Mouse (Mus musculus): ENCODE results near the gene Vwa3a. TPM values are rescaled to one million over a fixed set of nuclear protein-coding genes. Genes with fewer than 3 reads are reported as not detected.
A peak's percentile ranks its signal among the peaks of the same experiment; 100 is the strongest.

The Vwa3a gene
- polyA plus RNA-seq, 1 experiment from 2014 or later, result 0.44 TPM

DNA sequence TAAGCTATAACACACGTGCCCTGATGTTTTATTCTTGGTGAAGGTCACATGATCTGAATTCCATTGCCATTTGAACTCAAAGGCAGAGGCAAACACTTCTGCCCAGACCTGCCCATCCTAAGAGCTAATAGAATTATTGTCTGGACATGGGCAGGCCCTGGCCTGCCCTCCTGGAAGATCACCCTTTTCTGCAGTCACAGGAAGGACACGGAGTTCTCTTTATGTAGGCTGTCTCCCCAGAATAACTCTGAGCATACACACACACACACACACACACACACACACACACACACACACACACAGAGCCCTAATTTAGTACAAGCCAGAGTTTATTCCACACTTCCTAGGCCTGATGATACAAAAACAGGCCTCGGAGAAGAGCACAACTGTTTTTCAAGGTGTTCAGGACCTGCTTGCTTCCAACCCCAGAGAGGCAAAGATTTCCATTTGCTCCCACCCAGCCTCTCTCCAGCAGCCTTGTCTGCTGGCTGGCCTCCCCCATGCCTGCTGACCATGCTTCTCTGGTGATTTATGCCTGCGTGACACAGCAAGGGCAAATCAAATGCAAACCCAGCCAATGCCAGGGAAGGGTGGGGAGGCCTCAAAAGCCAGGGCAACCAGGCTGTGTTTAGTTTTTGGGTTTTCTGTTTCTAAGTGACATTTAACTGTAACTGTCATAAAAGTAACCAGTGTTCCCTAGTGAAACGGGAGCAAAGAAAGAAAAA, 99.5 kb downstream of the Vwa3a start:
- 57% methylated on average over 5 of the region's 5 CpGs for WGBS
- Histone ChIP-seq H3K36me3 (ENCODE audit: control insufficient read depth, insufficient read depth, low read length) (no peaks in the 10 kb centered on the region), H3K4me2 (ENCODE audit: low read depth, low read length) (no peak overlapping the region), H3K4me1 (ENCODE audit: control insufficient read depth, insufficient read depth, low read length) (peaks cover 7% of the 10 kb centered on the region; the same call in 1 of the 2 replicates), H3K27me3 (replicated peaks; ENCODE audit: control insufficient read depth, insufficient read depth, low read length) (no peaks in the 10 kb centered on the region), H3K27ac (ENCODE audit: low read length) (no peak overlapping the region), H3K4me3 (ENCODE audit: low read length) (no peak overlapping the region), H3K9ac (ENCODE audit: low read depth, low read length) (no peak overlapping the region), H3K9me3 (ENCODE audit: control insufficient read depth, low read length) (no peaks in the 10 kb centered on the region)
- ATAC-seq, result no peak

DNA sequence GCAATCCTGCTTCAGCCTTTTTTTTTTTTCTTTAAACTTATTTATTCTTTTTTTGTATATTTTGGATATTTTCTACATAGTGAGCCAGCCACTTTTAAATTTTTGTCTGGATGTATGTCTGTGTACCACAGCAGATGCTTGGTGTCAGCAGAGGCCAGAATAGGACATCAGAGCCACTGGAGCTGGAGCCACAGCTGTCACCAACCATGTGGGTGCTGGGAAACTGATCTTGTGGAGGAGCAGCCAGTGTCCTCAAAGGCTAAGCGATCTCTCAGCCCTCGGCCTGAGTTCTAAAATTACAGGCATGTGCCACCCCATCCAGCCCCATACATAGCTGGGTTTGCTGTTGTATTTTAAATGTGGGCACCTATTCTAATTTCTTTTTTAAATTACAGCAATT, 100.7 kb downstream of the Vwa3a start:
- H3K36me3 ChIP-seq (ENCODE audit: control insufficient read depth, insufficient read depth, low read length), result no peaks in the 10 kb centered on the region
- no peak overlapping the region for H3K27ac ChIP-seq (ENCODE audit: low read length)
- no peak overlapping the region for H3K4me2 ChIP-seq (ENCODE audit: low read depth, low read length)
- no peaks in the 10 kb centered on the region for H3K9me3 ChIP-seq (ENCODE audit: control insufficient read depth, low read length)
- WGBS, result 86% methylated on average over 2 of the region's 2 CpGs
- no peak for ATAC-seq
- H3K4me1 ChIP-seq (ENCODE audit: control insufficient read depth, insufficient read depth, low read length), result peaks cover 11% of the 10 kb centered on the region
- no peak overlapping the region for H3K9ac ChIP-seq (ENCODE audit: low read depth, low read length)
- no peak overlapping the region for H3K4me3 ChIP-seq (ENCODE audit: low read length)
- no peaks in the 10 kb centered on the region for H3K27me3 ChIP-seq (replicated peaks; ENCODE audit: control insufficient read depth, insufficient read depth, low read length)

DNA sequence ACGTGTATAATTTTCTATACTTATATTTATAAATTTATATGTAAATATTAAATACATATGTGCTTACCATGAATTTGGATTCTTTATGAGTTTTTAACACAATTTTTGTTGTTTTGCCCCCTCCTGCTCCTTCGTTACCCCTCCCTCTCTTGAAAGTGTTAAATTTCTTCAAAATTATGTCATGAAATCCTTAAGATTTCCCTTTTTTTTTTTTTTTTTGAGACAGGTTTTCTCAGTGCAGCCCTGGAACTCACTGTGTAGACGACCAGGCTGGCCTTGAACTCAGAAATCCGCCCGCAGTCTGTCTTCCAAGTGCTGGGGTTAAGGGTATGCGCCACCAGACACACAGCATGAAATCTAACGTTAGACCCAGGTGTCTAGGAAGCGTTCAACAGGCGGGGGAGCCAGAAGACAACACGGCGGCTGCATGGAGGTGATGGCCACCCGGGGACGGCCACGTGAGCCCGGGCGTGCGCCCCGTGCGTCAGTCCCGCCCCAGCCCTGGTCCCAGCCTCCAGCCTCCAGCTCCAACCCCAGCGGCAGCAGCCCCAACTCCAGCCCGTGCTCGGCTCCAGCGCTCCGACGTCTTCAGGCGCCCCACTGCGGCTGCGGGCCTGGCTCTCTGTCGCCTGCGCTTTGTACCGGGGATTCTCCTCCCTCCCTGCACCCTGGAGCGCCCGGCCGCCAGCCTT, 103.4 kb downstream of the Vwa3a start, which contains the start of gene Eef2k:
TSS of gene Eef2k (plus strand) at position 487 of the 692 bp plus-strand sequence.
- H3K36me3 ChIP-seq (ENCODE audit: control insufficient read depth, insufficient read depth, low read length), result no peaks in the 10 kb centered on the region
- peak within 1 kb of the TSS; percentile 78 for H3K4me2 ChIP-seq (ENCODE audit: low read depth, low read length)
- peaks cover 14% of the 10 kb centered on the region for H3K4me1 ChIP-seq (ENCODE audit: control insufficient read depth, insufficient read depth, low read length)
- H3K4me3 ChIP-seq (ENCODE audit: low read length), result peak within 1 kb of the TSS; percentile 94
- peak; percentile 98 for ATAC-seq
- H3K27me3 ChIP-seq (replicated peaks; ENCODE audit: control insufficient read depth, insufficient read depth, low read length), result no peaks in the 10 kb centered on the region
- peak within 1 kb of the TSS; percentile 99 for H3K27ac ChIP-seq (ENCODE audit: low read length)
- 3% methylated on average over 35 of the region's 35 CpGs for WGBS
- no peaks in the 10 kb centered on the region for H3K9me3 ChIP-seq (ENCODE audit: control insufficient read depth, low read length)
- peak within 1 kb of the TSS; percentile 99 for H3K9ac ChIP-seq (ENCODE audit: low read depth, low read length)

DNA sequence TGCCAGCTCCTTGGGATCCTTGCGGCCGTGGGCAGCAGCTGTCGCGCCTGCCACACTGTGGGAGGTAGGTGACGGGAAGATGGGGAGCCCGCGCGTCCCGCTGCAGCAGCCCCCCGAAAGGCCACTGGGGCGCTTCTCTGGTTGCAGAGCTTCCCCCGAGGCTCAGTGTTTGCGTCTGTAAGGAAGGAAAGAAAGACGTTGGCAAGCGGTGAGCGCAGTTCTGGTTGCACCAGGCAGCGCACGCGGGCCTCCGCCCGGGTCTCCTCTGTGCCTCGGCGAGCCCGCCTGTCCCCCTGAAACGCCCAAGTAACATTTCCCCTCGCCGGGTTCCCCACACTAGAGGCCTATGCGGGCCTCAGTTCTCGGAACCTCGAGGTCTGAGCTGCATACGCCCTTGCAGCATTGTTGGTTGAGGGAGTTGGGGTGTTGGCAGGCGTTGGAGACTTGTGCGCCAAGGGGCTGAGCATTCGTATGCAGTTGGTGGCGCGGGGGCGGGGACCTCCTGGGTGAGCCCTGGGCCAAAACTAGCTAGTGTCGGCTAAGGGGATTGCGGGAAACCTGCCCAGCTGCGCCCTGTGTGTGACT, 104.0 kb downstream of the Vwa3a start:
- WGBS, result under 1% methylated on average over 40 of the region's 40 CpGs
- Histone ChIP-seq H3K4me1 (ENCODE audit: control insufficient read depth, insufficient read depth, low read length) (peaks cover 14% of the 10 kb centered on the region), H3K27me3 (replicated peaks; ENCODE audit: control insufficient read depth, insufficient read depth, low read length) (no peaks in the 10 kb centered on the region), H3K4me3 (ENCODE audit: low read length) (peak overlapping the region; percentile 94), H3K4me2 (ENCODE audit: low read depth, low read length) (peak overlapping the region; percentile 78), H3K9me3 (ENCODE audit: control insufficient read depth, low read length) (no peaks in the 10 kb centered on the region), H3K36me3 (ENCODE audit: control insufficient read depth, insufficient read depth, low read length) (0 out of 2 replicates have a peak, but pooled peaks cover 3% of the 10 kb centered on the region), H3K9ac (ENCODE audit: low read depth, low read length) (peak overlapping the region; percentile 99), H3K27ac (ENCODE audit: low read length) (peak overlapping the region; percentile 99)
- ATAC-seq, result peak; percentile 75

DNA sequence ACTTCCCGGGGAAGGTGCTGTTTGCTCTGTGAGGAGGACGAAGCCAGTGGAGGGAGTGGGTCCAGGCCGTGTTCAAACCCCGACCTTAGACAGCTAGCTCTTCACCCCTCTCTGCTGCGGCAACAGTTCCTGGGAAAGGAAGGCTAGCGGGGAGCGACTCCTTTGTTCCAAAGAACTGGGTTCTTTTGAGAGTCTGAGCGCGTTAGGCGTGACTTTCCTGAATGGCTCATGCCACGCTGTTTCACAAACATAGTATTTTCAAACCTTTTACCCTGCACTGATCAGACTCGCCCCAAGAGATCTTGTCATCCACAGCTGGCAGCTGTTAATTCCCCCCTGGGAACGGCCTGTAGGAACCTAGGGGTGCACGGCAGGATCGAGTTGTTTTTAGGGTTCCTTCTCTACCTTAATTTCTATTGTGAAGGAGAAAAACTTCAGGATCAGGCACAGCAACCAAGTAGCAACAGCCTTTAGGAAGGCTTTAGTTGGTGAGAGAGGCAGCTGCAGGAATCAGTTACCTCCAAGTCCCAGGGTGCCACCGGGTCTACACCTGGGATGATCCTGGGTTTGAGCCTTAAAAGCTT, 104.8 kb downstream of the Vwa3a start:
- Histone ChIP-seq H3K9me3 (ENCODE audit: control insufficient read depth, low read length) (no peaks in the 10 kb centered on the region), H3K4me1 (ENCODE audit: control insufficient read depth, insufficient read depth, low read length) (peaks cover 21% of the 10 kb centered on the region), H3K27ac (ENCODE audit: low read length) (peak overlapping the region; percentile 99), H3K9ac (ENCODE audit: low read depth, low read length) (peak overlapping the region; percentile 99), H3K27me3 (replicated peaks; ENCODE audit: control insufficient read depth, insufficient read depth, low read length) (no peaks in the 10 kb centered on the region), H3K36me3 (ENCODE audit: control insufficient read depth, insufficient read depth, low read length) (0 out of 2 replicates have a peak, but pooled peaks cover 3% of the 10 kb centered on the region), H3K4me2 (ENCODE audit: low read depth, low read length) (peak overlapping the region; percentile 78), H3K4me3 (ENCODE audit: low read length) (peak overlapping the region; percentile 94)
- ATAC-seq, result peak; percentile 16; the same call in 1 of the 2 replicates
- 4% methylated on average over 16 of the region's 16 CpGs for WGBS

DNA sequence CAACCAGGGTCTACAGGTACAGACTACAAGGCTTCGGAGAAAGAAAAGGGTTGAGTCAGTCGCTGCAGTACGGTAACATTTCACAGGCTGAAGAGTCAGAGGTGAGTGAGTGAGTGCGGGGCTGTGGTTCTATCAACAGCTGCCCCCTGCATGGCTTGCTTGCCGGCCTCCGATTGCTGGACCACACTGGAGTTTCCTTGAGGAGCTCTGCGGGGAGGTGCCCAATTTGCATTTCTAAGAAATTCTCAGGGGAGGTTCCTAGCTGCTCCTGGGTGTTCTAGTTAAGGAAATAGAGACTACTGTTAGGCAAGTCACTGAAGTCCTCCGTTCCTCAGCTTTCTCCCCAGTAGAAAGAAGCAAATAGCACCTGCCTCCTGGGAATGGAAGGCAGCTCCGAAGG, 105.6 kb downstream of the Vwa3a start:
- Histone ChIP-seq H3K4me2 (ENCODE audit: low read depth, low read length) (peak overlapping the region; percentile 78), H3K9ac (ENCODE audit: low read depth, low read length) (peak overlapping the region; percentile 99), H3K36me3 (ENCODE audit: control insufficient read depth, insufficient read depth, low read length) (0 out of 2 replicates have a peak, but pooled peaks cover 3% of the 10 kb centered on the region), H3K27me3 (replicated peaks; ENCODE audit: control insufficient read depth, insufficient read depth, low read length) (no peaks in the 10 kb centered on the region), H3K4me1 (ENCODE audit: control insufficient read depth, insufficient read depth, low read length) (peaks cover 25% of the 10 kb centered on the region), H3K4me3 (ENCODE audit: low read length) (peak overlapping the region; percentile 94), H3K27ac (ENCODE audit: low read length) (no peak overlapping the region), H3K9me3 (ENCODE audit: control insufficient read depth, low read length) (no peaks in the 10 kb centered on the region)
- ATAC-seq, result no peak
- 38% methylated on average over 9 of the region's 9 CpGs for WGBS

DNA sequence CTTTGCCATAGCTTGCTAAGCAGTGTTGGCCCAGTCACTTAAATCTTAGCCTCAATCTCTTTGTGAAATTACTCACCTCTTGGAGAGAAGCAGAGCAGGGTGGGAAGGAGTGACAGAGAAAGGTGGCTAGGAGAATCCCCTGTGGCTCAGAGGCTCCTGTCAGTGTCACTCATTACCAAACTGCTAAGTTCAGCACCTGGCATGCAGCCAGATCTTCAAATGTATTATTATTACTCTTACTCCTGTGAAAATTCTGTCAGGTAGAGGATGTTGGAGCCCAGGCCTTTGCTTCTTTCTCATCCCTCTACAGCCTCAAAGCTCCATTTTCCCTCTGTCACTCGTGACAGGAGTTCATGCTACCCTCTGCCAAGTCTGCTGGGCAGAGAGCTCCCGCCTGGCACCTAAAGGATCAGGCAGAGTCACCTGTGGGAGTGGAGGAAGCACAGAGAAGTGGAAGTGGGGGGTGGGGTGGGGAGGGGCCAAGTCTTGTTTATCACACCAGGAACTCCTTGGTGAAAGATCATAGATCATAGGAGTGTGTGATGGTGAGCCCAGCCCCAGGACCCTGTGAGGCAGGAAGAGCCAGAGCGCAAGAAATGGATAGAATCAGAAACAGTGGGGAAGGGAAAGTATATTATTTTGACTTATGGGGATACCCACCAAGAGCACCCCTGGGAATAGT, 109.9 kb downstream of the Vwa3a start:
- Histone ChIP-seq H3K27ac (ENCODE audit: low read length) (peak overlapping the region; percentile 4; the same call in 1 of the 2 replicates), H3K9ac (ENCODE audit: low read depth, low read length) (no peak overlapping the region)
- 63% methylated on average over 3 of the region's 3 CpGs for WGBS

DNA sequence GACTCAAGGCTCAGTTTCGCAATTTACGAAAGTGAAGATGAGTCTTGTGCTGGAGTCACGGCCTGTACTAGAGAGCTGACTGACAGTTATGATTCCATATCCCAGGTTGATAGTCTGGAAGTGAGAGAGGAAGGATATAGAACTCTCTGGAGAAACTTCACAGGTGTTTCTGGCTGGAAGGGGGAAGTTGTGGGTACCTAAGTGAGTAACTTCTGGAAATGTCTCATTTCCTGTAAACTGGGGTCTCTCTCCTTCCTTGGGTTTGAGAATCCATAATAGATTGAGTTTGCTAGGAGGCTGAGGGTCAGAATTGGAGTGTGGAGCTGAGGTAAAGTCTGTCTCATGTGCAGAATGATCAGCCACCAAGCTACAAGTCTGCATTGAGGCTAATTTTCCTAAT, 111.0 kb downstream of the Vwa3a start:
- ATAC-seq, result no peak
- no peaks in the 10 kb centered on the region for H3K27me3 ChIP-seq (replicated peaks; ENCODE audit: control insufficient read depth, insufficient read depth, low read length)
- H3K9me3 ChIP-seq (ENCODE audit: control insufficient read depth, low read length), result no peaks in the 10 kb centered on the region
- no peak overlapping the region for H3K4me3 ChIP-seq (ENCODE audit: low read length)
- peaks cover 6% of the 10 kb centered on the region; the same call in 1 of the 2 replicates for H3K36me3 ChIP-seq (ENCODE audit: control insufficient read depth, insufficient read depth, low read length)
- no peak overlapping the region for H3K9ac ChIP-seq (ENCODE audit: low read depth, low read length)
- peaks cover 32% of the 10 kb centered on the region for H3K4me1 ChIP-seq (ENCODE audit: control insufficient read depth, insufficient read depth, low read length)
- WGBS, result 96% methylated on average over 3 of the region's 3 CpGs
- no peak overlapping the region for H3K4me2 ChIP-seq (ENCODE audit: low read depth, low read length)
- H3K27ac ChIP-seq (ENCODE audit: low read length), result no peak overlapping the region

More for the DNA sequence above, 109.9 kb downstream of the Vwa3a start:
- Histone ChIP-seq H3K27me3 (replicated peaks; ENCODE audit: control insufficient read depth, insufficient read depth, low read length) (no peaks in the 10 kb centered on the region), H3K4me3 (ENCODE audit: low read length) (no peak overlapping the region), H3K4me1 (ENCODE audit: control insufficient read depth, insufficient read depth, low read length) (peaks cover 40% of the 10 kb centered on the region), H3K9me3 (ENCODE audit: control insufficient read depth, low read length) (no peaks in the 10 kb centered on the region), H3K4me2 (ENCODE audit: low read depth, low read length) (no peak overlapping the region), H3K36me3 (ENCODE audit: control insufficient read depth, insufficient read depth, low read length) (peaks cover 6% of the 10 kb centered on the region; the same call in 1 of the 2 replicates)
- ATAC-seq, result peak; percentile 74

All from intestine, embryonic 16.5 days (tissue).